Mouse (Mus musculus) WW6 (cell line): ENCODE measurements around the gene Npas3.

Source experiments
- DNase-seq: peaks from one replicate; pipeline ENCODE4 v3.0.0-alpha.2; 2013; ENCODE audit warnings: low read depth, low spot score

The Npas3 gene

DNA sequence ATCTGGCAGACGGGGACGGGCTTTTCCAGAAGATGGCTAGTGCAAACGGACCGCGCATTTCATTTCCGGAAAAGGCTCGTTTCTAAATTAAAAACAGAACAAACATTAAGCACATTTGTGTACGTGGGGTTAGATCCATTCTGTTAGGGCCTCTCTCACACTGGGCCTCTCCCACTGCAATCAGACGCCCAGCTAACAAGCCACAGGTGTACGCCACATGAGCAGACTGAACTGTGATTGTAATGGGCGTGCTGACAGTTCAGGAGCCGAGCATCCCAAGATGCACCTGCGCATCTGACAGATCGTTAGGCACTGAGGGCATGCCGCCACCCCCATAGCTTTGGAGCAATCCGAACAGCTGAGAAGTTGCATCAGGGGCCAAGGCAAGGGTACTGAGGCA lies 816.5 kb downstream of the Npas3 start:
- DNase-seq = no peak

DNA sequence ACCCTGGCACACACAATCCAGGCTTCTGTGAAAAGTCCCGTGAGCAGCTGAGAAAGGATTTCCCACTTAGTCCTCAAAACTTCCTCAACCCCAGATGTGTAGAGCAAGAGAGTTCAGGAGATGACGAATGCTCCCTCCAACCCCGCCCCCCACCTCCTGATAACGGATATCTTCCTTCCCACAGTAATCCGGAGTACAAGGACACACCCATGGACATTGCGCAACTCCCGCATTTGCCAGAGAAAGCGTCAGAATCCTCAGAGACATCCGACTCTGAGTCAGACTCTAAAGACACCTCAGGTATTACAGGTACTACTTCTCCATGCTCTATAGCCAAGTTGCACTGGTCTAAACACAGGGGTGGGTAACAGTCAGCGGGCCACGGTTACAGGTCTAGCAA lies 817.1 kb downstream of the Npas3 start:
- no peak for DNase-seq

DNA sequence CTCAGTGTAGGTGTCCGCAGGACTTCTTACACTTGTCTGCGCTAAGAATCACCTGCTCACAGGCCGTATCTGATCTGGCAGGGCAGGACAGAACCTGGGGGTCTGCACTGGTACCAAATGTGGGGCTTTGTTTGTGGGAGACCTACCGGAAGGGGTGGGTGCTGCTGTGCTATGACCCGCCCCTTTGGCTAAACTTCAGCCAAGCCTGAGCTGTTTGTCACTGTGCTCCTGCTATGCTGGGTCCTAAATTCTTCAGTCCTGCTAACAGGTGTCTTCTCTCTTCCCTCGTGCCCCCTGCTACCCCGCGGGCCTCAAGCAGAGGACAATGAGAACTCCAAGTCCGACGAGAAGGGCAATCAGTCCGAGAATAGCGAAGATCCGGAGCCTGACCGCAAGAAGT lies 818.9 kb downstream of the Npas3 start:
- DNase-seq = no peak

DNA sequence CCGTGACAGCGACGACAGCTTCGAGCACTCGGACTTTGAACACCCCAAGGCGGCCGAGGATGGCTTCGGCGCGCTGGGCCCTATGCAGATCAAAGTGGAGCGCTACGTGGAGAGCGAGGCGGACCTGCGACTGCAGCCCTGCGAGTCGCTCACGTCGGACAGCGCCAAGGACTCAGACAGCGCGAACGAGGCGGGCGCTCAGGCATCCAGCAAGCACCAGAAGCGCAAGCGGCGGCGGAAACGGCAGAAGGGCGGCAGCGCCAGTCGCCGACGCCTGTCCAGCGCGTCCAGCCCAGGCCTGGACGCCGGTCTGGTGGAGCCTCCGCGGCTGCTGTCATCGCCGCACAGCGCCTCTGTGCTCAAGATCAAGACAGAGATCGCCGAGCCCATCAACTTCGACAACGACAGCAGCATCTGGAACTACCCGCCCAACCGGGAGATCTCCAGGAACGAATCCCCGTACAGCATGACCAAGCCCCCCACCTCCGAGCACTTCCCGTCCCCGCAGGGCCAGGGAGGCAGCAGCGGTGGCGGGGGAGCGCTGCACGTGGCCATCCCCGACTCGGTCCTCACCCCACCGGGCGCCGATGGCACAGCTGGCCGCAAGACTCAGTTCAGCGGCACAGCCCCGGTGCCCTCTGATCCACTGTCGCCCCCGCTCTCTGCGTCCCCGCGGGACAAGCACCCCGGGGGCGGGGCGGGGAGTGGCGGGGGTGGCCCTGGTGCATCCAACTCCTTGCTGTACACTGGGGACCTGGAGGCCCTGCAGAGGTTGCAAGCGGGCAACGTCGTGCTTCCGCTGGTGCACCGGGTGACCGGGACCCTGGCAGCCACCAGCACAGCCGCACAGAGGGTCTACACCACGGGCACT lies 819.6 kb downstream of the Npas3 start:
- DNase-seq = peak; percentile 60

DNA sequence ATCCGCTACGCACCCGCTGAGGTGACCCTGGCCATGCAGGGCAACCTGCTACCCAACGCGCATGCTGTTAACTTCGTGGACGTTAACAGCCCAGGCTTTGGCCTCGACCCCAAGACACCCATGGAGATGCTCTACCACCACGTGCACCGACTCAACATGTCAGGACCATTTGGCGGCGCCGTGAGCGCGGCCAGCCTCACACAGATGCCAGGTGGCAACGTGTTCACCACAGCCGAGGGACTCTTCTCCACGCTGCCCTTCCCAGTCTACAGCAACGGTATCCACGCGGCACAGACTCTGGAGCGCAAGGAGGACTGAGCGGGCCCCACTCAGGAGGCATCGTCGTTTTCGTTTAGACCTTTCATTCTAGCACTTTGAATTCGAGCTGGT lies 820.3 kb downstream of the Npas3 start:
- no peak for DNase-seq

DNA sequence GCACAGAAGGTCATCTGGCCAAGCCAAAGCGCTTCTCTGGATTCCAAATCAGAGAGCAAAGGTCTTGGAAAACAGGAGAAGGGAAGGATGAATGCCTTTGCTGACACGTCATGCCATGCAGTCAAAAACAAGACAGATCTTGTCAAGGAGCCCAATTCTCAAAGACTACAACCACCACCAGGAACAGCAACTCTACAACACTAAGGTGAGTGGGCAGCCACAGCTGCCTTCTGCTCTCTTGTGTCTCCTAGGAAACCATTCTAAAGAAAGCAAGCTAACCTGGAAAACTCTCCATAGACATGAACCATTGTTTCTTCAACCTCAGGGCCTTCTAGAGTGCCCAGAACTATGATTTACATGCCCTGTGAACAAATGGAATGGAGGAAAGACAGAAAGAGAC lies 825.5 kb downstream of the Npas3 start:
- no peak for DNase-seq

DNA sequence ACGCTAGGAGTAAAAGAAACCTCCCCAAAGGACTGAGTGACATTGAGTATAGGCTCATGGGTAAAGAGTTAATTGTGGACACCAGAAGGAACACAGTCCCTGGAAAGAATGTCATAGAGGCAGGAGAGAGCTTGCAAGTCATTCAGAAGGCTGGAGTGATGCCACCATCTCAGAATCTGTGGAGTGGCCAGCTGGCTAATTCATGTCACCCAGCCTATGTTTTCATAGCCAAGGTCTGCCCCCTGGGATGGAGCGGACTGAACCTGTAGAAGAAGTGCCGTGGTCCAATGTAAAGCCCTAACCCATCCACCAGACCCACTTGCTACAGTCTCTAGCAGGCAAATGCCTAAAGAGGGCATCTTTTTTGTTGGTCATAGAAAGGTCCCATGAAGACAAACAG lies 832.5 kb downstream of the Npas3 start:
- DNase-seq = no peak

DNA sequence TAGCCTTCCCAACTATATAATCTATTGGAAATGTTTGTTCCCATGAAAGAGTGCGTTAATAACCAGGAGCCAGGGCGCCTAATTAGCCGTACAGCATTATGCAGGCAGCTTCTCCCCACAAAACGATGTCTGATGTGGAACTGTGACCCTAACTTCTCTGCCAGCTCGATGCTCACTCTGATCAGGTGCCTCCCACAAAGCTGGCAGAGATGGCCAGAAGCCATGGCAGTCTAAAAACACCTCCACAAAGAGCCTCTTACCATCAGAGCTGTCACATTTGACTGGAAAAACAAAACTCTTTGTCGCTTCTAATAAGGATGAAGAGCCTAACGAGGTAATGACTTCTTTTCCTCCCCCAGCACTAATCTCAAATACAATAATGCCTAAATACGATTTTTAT lies 845.3 kb downstream of the Npas3 start:
- DNase-seq = no peak

DNA sequence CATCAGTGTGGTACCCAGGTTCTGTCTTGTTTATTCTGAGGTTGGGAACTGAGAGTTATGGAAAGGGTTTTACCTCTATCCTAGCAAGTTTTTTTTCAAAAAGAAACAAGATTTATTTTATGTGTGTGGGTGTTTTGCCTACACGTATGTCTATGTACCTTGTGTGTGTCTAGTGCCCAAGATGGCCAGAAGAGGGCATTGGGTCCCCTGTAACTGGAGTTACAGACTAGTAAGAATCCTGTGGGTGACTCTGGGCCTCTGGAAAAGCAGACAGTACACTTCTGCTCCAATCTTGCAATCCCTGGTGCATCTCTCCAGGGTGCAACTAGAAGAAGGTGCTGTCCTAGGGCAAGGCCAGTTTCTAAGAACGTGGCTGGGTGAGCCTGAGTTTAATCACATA lies 848.0 kb downstream of the Npas3 start:
- DNase-seq = no peak

DNA sequence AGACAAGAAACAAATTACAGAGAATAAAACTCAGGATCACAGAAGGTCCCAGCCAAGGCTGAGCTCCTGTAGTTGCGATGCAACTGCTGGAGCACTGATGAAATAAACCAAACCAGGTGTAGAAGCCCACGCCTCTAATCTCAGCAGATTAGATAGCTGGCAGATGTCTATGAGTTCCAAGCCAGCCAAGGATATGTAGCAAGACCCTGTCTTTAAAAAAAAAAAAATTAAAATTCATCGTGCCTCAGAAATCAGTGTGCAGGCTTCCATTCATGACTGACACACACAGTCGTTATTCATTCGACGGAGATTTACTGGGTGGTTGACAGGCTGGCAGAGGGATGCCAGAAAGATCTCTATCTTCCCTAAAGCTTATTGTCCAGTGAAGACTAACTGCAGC lies 849.7 kb downstream of the Npas3 start:
- DNase-seq = no peak

DNA sequence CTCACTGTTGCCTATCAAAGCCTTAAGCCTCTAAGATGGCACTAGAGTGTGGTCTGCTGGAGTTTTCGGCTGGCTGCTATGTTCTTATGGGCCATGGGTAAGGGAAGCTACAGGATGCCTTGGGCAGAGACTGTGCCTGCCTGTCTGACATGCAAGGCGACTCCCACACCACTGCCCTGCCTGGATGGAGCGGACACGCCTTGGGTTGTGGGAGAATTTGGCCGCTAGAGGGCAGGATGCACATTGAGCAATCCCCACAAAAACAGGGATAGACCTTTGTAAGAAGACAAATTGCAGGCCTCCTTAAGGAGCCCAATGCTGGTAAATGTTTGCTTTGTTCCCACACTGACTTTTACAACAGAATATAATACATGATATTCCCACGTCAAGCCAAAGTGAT lies 850.3 kb downstream of the Npas3 start:
- peak; percentile 42 for DNase-seq

DNA sequence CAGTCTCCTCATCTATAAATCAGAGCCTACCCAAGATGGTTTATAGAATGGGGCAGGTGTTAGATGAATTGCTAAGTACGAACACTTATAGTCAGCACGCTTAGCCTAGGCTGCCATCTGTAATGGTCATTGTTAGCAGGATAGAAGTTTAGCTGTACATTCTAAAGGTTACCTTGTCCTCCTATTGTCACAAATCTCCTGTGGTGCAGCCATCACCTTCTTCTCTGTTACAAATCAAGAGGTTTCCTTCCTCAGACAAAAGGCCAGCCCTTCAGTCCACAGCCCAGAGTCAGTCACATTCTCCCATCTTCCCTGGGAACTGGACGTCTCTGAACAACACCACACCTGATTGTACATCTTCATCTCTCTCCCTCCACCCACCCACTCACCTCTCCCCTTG lies 851.0 kb downstream of the Npas3 start:
- no peak for DNase-seq

DNA sequence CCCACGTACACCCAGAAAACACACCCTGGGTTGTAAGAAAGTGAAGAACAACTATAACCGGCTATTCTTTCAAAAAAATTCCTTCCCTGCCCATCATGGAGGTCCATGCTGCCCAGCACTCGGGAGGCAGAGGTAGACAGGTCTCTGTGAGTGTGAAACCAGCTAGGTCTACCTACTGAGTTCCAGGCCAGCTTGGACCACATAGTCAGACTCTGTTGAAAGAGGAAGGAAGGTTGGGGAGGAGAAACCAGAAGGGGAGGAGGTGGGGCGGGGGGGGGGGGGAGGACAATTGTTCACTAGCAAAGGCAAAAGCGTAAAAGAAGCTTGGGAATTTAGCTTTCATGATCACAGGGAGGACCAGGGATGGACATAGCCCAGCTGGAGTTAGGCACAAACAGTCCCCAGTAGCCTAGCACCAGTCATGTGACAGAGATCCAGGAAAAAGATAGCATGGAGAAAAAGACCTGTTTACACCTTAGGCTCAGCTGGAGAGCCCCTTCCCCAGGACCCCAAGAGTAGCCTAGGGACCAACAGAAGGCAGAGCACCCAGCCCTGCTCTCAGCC lies 852.9 kb downstream of the Npas3 start:
- DNase-seq = no peak

DNA sequence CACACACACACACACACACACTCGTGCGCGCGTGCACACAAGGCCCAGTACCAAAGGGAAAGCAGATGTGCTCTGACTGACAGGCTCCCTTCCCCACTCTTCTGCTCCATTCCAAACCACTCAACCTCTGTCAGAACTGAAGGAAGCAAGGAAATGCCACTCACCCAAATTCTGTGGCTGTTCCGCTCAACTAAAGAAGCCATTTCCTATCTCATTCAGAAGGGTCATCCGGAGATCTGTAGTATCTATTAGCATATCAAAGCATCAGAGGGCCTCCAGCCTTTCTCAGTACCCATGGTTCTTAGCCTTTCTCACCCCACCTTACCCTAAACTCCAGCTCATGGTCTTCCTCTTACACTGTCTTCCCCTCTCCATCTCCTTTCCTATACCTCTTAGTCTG lies 854.0 kb downstream of the Npas3 start:
- DNase-seq = peak; percentile 42

DNA sequence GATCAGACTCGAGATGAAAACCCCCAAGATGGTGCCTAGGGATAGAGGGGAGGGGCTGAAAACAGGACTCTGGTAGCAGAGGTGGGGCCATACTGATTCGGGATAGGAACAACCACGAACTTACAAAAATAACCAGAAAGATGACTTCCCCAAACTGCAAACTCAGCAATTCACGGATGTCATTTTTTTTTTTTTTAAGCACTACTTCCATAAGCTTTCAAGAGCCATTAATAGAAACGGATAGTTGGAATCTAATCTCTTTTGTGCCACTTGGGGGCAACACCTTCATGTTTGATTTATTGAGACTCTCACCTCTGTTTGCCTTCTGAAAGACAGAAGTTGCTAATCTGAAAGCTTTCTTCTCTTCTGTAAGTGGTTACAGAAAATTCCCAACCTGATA lies 857.1 kb downstream of the Npas3 start:
- no peak for DNase-seq

DNA sequence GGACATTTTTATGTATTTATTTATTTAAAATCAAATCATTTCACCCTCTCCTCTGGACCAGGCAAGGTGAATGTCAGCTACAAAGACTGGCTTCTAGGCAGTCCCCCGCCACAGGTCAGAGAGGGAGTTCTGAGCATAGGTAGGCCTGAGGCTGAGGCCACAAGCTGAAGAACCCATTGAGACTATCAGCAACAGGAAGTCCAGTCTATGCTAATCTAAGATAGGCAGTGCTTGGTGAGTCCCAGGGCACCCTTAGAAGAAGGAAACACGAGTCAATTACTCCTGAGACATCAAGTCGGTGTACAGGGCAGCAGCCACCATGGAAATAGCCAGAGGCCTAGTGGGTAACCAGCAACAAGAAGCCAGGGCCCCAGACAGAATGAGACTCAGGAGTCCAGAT lies 857.5 kb downstream of the Npas3 start:
- DNase-seq = no peak

DNA sequence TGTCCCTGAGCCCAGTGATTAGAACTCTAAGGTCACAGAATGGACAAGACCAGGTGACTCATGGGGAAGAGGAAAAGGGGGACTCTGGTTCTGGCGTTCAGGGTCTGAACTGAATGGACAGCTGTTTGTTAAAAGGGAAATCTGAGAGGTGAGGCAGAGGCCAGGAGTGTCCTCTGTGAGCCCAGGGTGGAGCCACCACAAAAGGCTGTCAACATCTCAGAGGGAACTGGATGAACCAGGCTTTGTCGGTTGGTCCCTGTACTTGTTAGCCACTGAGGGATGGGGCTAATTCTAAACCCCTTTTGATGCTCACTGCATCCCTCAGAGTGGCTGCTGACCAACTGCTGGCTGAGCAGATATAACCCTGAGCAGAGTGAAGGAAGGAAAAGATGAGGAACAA lies 861.9 kb downstream of the Npas3 start:
- no peak for DNase-seq

DNA sequence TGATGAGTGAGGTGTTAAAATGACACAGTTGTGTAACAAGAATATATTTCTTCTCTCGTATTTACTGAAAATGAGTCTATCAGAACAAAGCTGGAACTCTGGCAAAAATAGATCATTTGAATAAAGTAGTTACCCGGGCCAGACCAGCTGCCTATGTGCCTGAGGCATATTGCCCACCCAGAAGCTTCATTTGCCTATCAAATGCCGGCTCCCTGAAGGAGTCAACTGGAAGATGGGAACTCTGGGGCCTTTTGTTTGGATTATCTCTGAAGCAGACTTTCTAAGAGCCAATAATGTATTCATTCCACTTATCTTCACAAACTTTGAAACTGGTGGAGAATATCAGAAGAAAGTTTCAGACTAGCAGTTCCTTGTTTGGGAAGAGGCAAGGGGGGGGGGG lies 862.5 kb downstream of the Npas3 start:
- DNase-seq = no peak

DNA sequence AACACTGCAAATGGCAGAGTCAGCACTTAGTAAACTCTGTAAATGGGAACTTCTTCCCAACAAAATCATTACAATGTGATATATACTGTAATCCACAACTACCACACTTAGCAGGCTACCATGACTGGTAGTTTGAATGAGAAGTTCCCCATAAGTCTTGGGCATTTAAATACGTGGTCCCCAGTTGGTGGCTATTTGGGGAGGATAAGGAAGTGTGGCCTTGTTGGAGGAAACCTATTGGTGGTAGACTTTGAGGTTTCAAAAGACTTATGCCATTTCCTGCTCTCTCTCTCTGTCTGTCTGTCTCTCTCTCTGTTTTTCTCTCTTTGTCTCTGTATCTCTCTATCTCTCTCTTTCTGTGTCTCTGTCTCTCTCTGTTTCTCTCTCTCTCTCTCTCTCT lies 871.9 kb downstream of the Npas3 start:
- no peak for DNase-seq

DNA sequence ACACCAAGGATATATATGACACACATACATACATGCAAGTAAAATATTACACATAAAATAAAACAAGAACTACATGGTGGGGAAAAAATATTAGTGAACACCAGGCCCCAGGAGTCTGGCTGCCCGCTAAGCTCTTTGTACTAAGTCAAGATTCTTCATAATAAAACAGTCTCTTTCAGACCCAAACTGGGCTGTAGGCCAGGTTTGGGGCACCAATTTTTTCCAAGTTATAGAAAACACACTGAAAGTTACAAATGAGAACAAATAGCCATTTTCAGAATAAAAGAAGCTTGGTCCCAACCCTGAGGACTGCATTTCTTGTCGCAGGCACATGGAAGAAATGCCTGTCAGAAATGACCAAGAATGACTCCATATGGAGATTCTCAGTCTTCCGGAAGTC lies 872.8 kb downstream of the Npas3 start:
- no peak for DNase-seq
